8 mouse cellular contexts compared by ENCODE assay signal in genomic region chr6:125422051-125422822, GRCm38 (mm10). TPM values are rescaled to one million over a fixed set of nuclear protein-coding genes. Genes with fewer than 3 reads are reported as not detected.
DNase-seq lines count a peak whose midpoint lies in the region; ATAC-seq and TF ChIP-seq lines count a peak whose summit lies in the region.

No protein-coding gene starts in this region.

- no peak overlapping the region for H3K9ac ChIP-seq in intestine, embryonic 16.5 days (ENCODE audit: low read depth, low read length)
- H3K9ac ChIP-seq in neural tube, embryonic 12.5 days, result no peak overlapping the region

- peak overlapping the region; percentile 32 for H3K4me2 ChIP-seq in intestine, embryonic 16.5 days (ENCODE audit: low read depth, low read length)
- peak overlapping the region; percentile 52 for H3K4me2 ChIP-seq in neural tube, embryonic 12.5 days (replicated peaks)

- peak; percentile 4 for DNase-seq in cerebellum, adult 11 months
- no peak for DNase-seq in cerebellum, adult 9-10 months
- DNase-seq in brain, embryonic 14.5 days (ENCODE audit: low read depth), result peak; percentile 84
- DNase-seq in gastrocnemius, postnatal 25 days, result peak; percentile 63
- peak; percentile 81 to 84 for DNase-seq in lung, adult 18-20 months
- DNase-seq in thymus, postnatal 36 days, result peak; percentile 90 to 91

- no peaks in the 10 kb centered on the region for H3K9me3 ChIP-seq in intestine, embryonic 16.5 days (ENCODE audit: control insufficient read depth, low read length)
- H3K9me3 ChIP-seq in neural tube, embryonic 12.5 days, result no peaks in the 10 kb centered on the region

- TF ChIP-seq POLR2A in brain, embryonic 14.5 days (IDR thresholded peaks at IDR 0.05; ENCODE audit: borderline replicate concordance, extremely low read depth, insufficient read depth, insufficient read length, poor library complexity, severe bottlenecking), result no peak

- peak; percentile 64 for ATAC-seq in intestine, embryonic 16.5 days
- no peak for ATAC-seq in neural tube, embryonic 12.5 days (ENCODE audit: low FRiP score, low read depth)

- H3K27ac ChIP-seq in intestine, embryonic 16.5 days (ENCODE audit: low read length), result 0 out of 2 replicates have a peak overlapping the region, but pooled peaks have one; percentile 38
- no peak overlapping the region for H3K27ac ChIP-seq in neural tube, embryonic 12.5 days

- H3K36me3 ChIP-seq in intestine, embryonic 16.5 days (ENCODE audit: control insufficient read depth, insufficient read depth, low read length), result no peaks in the 10 kb centered on the region
- H3K36me3 ChIP-seq in neural tube, embryonic 12.5 days, result no peaks in the 10 kb centered on the region

- 18% methylated on average over 20 of the region's 20 CpGs for WGBS in intestine, embryonic 16.5 days
- WGBS in neural tube, embryonic 12.5 days, result 24% methylated on average over 19 of the region's 20 CpGs

- H3K27me3 ChIP-seq in intestine, embryonic 16.5 days (replicated peaks; ENCODE audit: control insufficient read depth, insufficient read depth, low read length), result no peaks in the 10 kb centered on the region
- H3K27me3 ChIP-seq in neural tube, embryonic 12.5 days (replicated peaks), result no peaks in the 10 kb centered on the region

- peaks cover 18% of the 10 kb centered on the region for H3K4me1 ChIP-seq in intestine, embryonic 16.5 days (ENCODE audit: control insufficient read depth, insufficient read depth, low read length)
- peaks cover 11% of the 10 kb centered on the region; the same call in 1 of the 2 replicates for H3K4me1 ChIP-seq in neural tube, embryonic 12.5 days

- peak overlapping the region; percentile 2; the same call in 1 of the 2 replicates for H3K4me3 ChIP-seq in intestine, embryonic 16.5 days (ENCODE audit: low read length)
- H3K4me3 ChIP-seq in neural tube, embryonic 12.5 days, result peak overlapping the region; percentile 20; the same call in 1 of the 2 replicates

- no peak for TF ChIP-seq CTCF in brain, embryonic 14.5 days (IDR thresholded peaks at IDR 0.05; ENCODE audit: borderline replicate concordance, extremely low read depth, insufficient read depth, insufficient read length)

RNA-seq across cellular contexts. Expression of gene Plekhg6, which starts 41.6 kb away (rescaled TPM):
- 0.13 and 0.23 TPM in 2 replicates for polyA plus RNA-seq in brain, embryonic 14.5 days (2012; rRNA removed)
- total RNA-seq in gastrocnemius, postnatal 25 days (2021), result not detected
- polyA plus RNA-seq in intestine, embryonic 16.5 days (2015; fragmentation: Nextera tagmentation; extraction: Ambion mirVana), result 13.2 and 19.1 TPM in 2 replicates
- polyA plus RNA-seq in neural tube, embryonic 12.5 days (2016; fragmentation: Nextera tagmentation; extraction: Ambion mirVana), result 0.09 and 0.15 TPM in 2 replicates

Comparison
In these comparisons a context has a peak if more than half of its experiments do, and no peak if none do; other contexts are left out.
1. RNA of gene Plekhg6, which starts 41.6 kb away (polyA plus RNA-seq): 13.2 to 19.1 TPM in intestine, embryonic 16.5 days; 0.13 to 0.23 TPM in brain, embryonic 14.5 days and 0.09 to 0.15 TPM in neural tube, embryonic 12.5 days; every median in the first group is over 10 times any median in the second.